Mouse (Mus musculus) hindbrain, embryonic 14.5 days (tissue): ENCODE results near the gene Psap. TPM values are rescaled to one million over a fixed set of nuclear protein-coding genes. Genes with fewer than 3 reads are reported as not detected.

Experiments
- ATAC-seq: fragments of 200-750 bp; cut with Nextera tagmentation; 2 replicates; pipeline ENCODE4 v1.8.0; 2017; ENCODE audit warnings: moderate number of reproducible peaks, mild to moderate bottlenecking, moderate TSS enrichment, moderate library complexity; ENCODE audit not compliant: low FRiP score
- DNase-seq: peaks from one replicate; pipeline ENCODE4 v3.0.0-alpha.2; 2015; ENCODE audit warnings: low spot score
- H3K27ac ChIP-seq: fragments of 300-500 bp; sonication (generic); 2 replicates; pipeline ENCODE4 v1.5.1; 2014; ENCODE audit warnings: mild to moderate bottlenecking, moderate library complexity
- H3K27me3 ChIP-seq: fragments of 300-500 bp; sonication (generic); 2 replicates; pipeline ENCODE4 v1.6.1; 2014; ENCODE audit warnings: mild to moderate bottlenecking, low read length, mixed read lengths; ENCODE audit not compliant: control insufficient read depth, insufficient read depth
- H3K36me3 ChIP-seq: fragments of 300-500 bp; sonication (generic); replicated peaks from 2 replicates; pipeline ENCODE4 v1.6.1; 2014; ENCODE audit not compliant: control insufficient read depth, insufficient read depth
- H3K4me1 ChIP-seq: fragments of 300-500 bp; sonication (generic); replicated peaks from 2 replicates; pipeline ENCODE4 v1.6.1; 2014; ENCODE audit warnings: antibody characterized with exemption, low read length, mixed read lengths; ENCODE audit not compliant: control insufficient read depth, insufficient read depth
- H3K4me2 ChIP-seq: fragments of 300-500 bp; sonication (generic); replicated peaks from 2 replicates; pipeline ENCODE4 v1.6.1; 2014; ENCODE audit warnings: mild to moderate bottlenecking, moderate library complexity
- H3K4me3 ChIP-seq: fragments of 300-500 bp; sonication (generic); replicated peaks from 2 replicates; pipeline ENCODE4 v1.5.1; 2014; ENCODE audit warnings: mild to moderate bottlenecking, low read length
- H3K9ac ChIP-seq: fragments of 300-500 bp; sonication (generic); 2 replicates; pipeline ENCODE4 v1.6.1; 2014
- H3K9me3 ChIP-seq: fragments of 300-500 bp; sonication (generic); 2 replicates; pipeline ENCODE4 v1.6.1; 2016; ENCODE audit warnings: low read length; ENCODE audit not compliant: control insufficient read depth
- WGBS: fragments of 180-500 bp; shearing (Covaris S2); extraction: QIAGEN DNeasy Blood & Tissue Kit; methylation state at CpG from one replicate; pipeline ENCODE4 v1.1.7; 2014; 5-methylcytosine and 5-hydroxymethylcytosine counted together
- polyA plus RNA-seq: library from polyadenylated mRNA; unstranded; fragments of >200 nt; fragmentation: Nextera tagmentation; extraction: Ambion mirVana; gene quantifications from 2 replicates; pipeline ENCODE4 v1.2.1, GENCODE M21; 2014

The Psap gene
- polyA plus RNA-seq, 1 experiment from 2014 or later: 147 TPM

- 30% methylated on average over 9 of the region's 9 CpGs for WGBS
- peaks cover 17% of the 10 kb centered on the region for H3K27me3 ChIP-seq
- no peaks in the 10 kb centered on the region for H3K36me3 ChIP-seq
- no peak overlapping the region for H3K4me2 ChIP-seq
- H3K9ac ChIP-seq: no peak overlapping the region
- ATAC-seq (no peak), DNase-seq (no peak)
- peaks cover 16% of the 10 kb centered on the region for H3K4me1 ChIP-seq
- H3K4me3 ChIP-seq: no peak overlapping the region
- 0 out of 2 replicates have a peak, but pooled peaks cover 3% of the 10 kb centered on the region for H3K9me3 ChIP-seq
- H3K27ac ChIP-seq: no peak overlapping the region
Measured at GRCm38 (mm10) chr10:60347768-60348610, 70.6 kb downstream of the Psap start.

GRCm38 (mm10) chr10:60349056-60349455, 71.6 kb downstream of the Psap start:
- WGBS: 37% methylated on average over 6 of the region's 6 CpGs
- ATAC-seq: no peak
- H3K9ac ChIP-seq: no peak overlapping the region
- DNase-seq: no peak
- no peaks in the 10 kb centered on the region for H3K36me3 ChIP-seq
- no peak overlapping the region for H3K4me3 ChIP-seq
- H3K4me1 ChIP-seq: peaks cover 16% of the 10 kb centered on the region
- H3K4me2 ChIP-seq: no peak overlapping the region
- H3K9me3 ChIP-seq: 0 out of 2 replicates have a peak, but pooled peaks cover 3% of the 10 kb centered on the region
- H3K27me3 ChIP-seq: peaks cover 17% of the 10 kb centered on the region
- H3K27ac ChIP-seq: no peak overlapping the region

- 93% methylated on average over 5 of the region's 5 CpGs for WGBS
- ATAC-seq (no peak), DNase-seq (no peak)
- H3K9ac ChIP-seq: no peak overlapping the region
- no peak overlapping the region for H3K4me3 ChIP-seq
- H3K36me3 ChIP-seq: no peaks in the 10 kb centered on the region
- H3K4me1 ChIP-seq: peaks cover 16% of the 10 kb centered on the region
- H3K9me3 ChIP-seq: 0 out of 2 replicates have a peak, but pooled peaks cover 3% of the 10 kb centered on the region
- no peak overlapping the region for H3K27ac ChIP-seq
- no peak overlapping the region for H3K4me2 ChIP-seq
- H3K27me3 ChIP-seq: peaks cover 17% of the 10 kb centered on the region
Measured at GRCm38 (mm10) chr10:60349644-60350043, 72.2 kb downstream of the Psap start.

GRCm38 (mm10) chr10:60350077-60350804, 72.8 kb downstream of the Psap start:
- no peak overlapping the region for H3K27ac ChIP-seq
- H3K4me3 ChIP-seq: no peak overlapping the region
- peak overlapping the region; percentile 19; the same call in 1 of the 2 replicates for H3K4me2 ChIP-seq
- whole genome bisulfite sequencing: 48% methylated on average over 5 of the region's 5 CpGs
- 0 out of 2 replicates have a peak, but pooled peaks cover 3% of the 10 kb centered on the region for H3K9me3 ChIP-seq
- no peaks in the 10 kb centered on the region for H3K36me3 ChIP-seq
- DNase-seq (no peak), ATAC-seq (no peak)
- H3K4me1 ChIP-seq: peaks cover 16% of the 10 kb centered on the region
- H3K27me3 ChIP-seq: peaks cover 17% of the 10 kb centered on the region
- H3K9ac ChIP-seq: no peak overlapping the region

- H3K9ac ChIP-seq: no peak overlapping the region
- no peak for ATAC-seq
- H3K27me3 ChIP-seq: peaks cover 17% of the 10 kb centered on the region
- H3K9me3 ChIP-seq: 0 out of 2 replicates have a peak, but pooled peaks cover 3% of the 10 kb centered on the region
- H3K4me3 ChIP-seq: no peak overlapping the region
- WGBS: 60% methylated on average over 3 of the region's 3 CpGs
- peak; percentile 75 for DNase-seq
- peaks cover 16% of the 10 kb centered on the region for H3K4me1 ChIP-seq
- H3K27ac ChIP-seq: no peak overlapping the region
- peak overlapping the region; percentile 19; the same call in 1 of the 2 replicates for H3K4me2 ChIP-seq
- no peaks in the 10 kb centered on the region for H3K36me3 ChIP-seq
Measured at GRCm38 (mm10) chr10:60350805-60351167, 73.4 kb downstream of the Psap start.

- Histone ChIP-seq H3K27me3 (peaks cover 12% of the 10 kb centered on the region), H3K9ac (no peak overlapping the region), H3K36me3 (no peaks in the 10 kb centered on the region), H3K4me1 (peaks cover 13% of the 10 kb centered on the region), H3K4me2 (0 out of 2 replicates have a peak overlapping the region, but pooled peaks have one; percentile 19), H3K27ac (no peak overlapping the region), H3K9me3 (0 out of 2 replicates have a peak, but pooled peaks cover 3% of the 10 kb centered on the region), H3K4me3 (no peak overlapping the region)
- no peak for DNase-seq
- 17% methylated on average over 3 of the region's 3 CpGs for whole genome bisulfite sequencing
- no peak for ATAC-seq
Measured at GRCm38 (mm10) chr10:60351248-60351647, 73.8 kb downstream of the Psap start.

GRCm38 (mm10) chr10:60351761-60352455, 74.5 kb downstream of the Psap start:
- Histone ChIP-seq H3K9ac (no peak overlapping the region), H3K9me3 (no peaks in the 10 kb centered on the region), H3K27me3 (peaks cover 7% of the 10 kb centered on the region; the same call in 1 of the 2 replicates), H3K4me2 (no peak overlapping the region), H3K36me3 (no peaks in the 10 kb centered on the region), H3K4me1 (peaks cover 7% of the 10 kb centered on the region; the same call in 1 of the 2 replicates), H3K27ac (no peak overlapping the region), H3K4me3 (no peak overlapping the region)
- 26% methylated on average over 7 of the region's 7 CpGs for WGBS
- ATAC-seq: peak; percentile 49; the same call in 1 of the 2 replicates
- DNase-seq: no peak
